Mouse (Mus musculus) stomach, embryonic 14.5 days (tissue): ENCODE data around the gene Usp38. TPM values are rescaled to one million over a fixed set of nuclear protein-coding genes. Genes with fewer than 3 reads are reported as not detected.

Experiments
- ATAC-seq: fragments of 200-750 bp; cut with Nextera tagmentation; 2 replicates; pipeline ENCODE4 v1.8.0; 2017; ENCODE audit warnings: low read depth, moderate TSS enrichment; ENCODE audit not compliant: insufficient number of reproducible peaks, insufficient read depth, low FRiP score
- H3K27ac ChIP-seq: fragments of 300-500 bp; sonication (generic); 2 replicates; pipeline ENCODE4 v1.5.1; 2014; ENCODE audit warnings: mild to moderate bottlenecking, low read length, moderate library complexity, mixed read lengths
- H3K27me3 ChIP-seq: fragments of 300-500 bp; sonication (generic); 2 replicates; pipeline ENCODE4 v1.6.1; 2014; ENCODE audit warnings: low read length, control low read depth, mixed read lengths; ENCODE audit not compliant: control insufficient read depth, insufficient read depth
- H3K36me3 ChIP-seq: fragments of 300-500 bp; sonication (generic); 2 replicates; pipeline ENCODE4 v1.6.1; 2014; ENCODE audit warnings: mild to moderate bottlenecking, control low read depth, low read length, moderate library complexity, mixed read lengths; ENCODE audit not compliant: control insufficient read depth, insufficient read depth
- H3K4me1 ChIP-seq: fragments of 300-500 bp; sonication (generic); 2 replicates; pipeline ENCODE4 v1.6.1; 2014; ENCODE audit warnings: low read length, control low read depth, mixed read lengths; ENCODE audit not compliant: control insufficient read depth, insufficient read depth
- H3K4me2 ChIP-seq: fragments of 300-500 bp; sonication (generic); replicated peaks from 2 replicates; pipeline ENCODE4 v1.6.1; 2014; ENCODE audit warnings: low read depth, low read length, control low read depth
- H3K4me3 ChIP-seq: fragments of 300-500 bp; sonication (generic); 2 replicates; pipeline ENCODE4 v1.5.1; 2014; ENCODE audit warnings: low read depth, low read length, control low read depth
- H3K9ac ChIP-seq: fragments of 300-500 bp; sonication (generic); replicated peaks from 2 replicates; pipeline ENCODE4 v1.6.1; 2014; ENCODE audit warnings: low read depth, mild to moderate bottlenecking, control low read depth, low read length, moderate library complexity, mixed read lengths
- H3K9me3 ChIP-seq: fragments of 300-500 bp; sonication (generic); 2 replicates; pipeline ENCODE4 v1.6.1; 2016; ENCODE audit warnings: low read depth, low read length, control low read depth; ENCODE audit not compliant: control insufficient read depth
- WGBS: fragments of 180-500 bp; shearing (Covaris S2); extraction: QIAGEN DNeasy Blood & Tissue Kit; methylation state at CpG from one replicate; pipeline ENCODE4 v1.1.7; 2014; 5-methylcytosine and 5-hydroxymethylcytosine counted together
- polyA plus RNA-seq: library from polyadenylated mRNA; unstranded; fragments of >200 nt; fragmentation: Nextera tagmentation; extraction: Ambion mirVana; gene quantifications from 2 replicates; pipeline ENCODE4 v1.2.1, GENCODE M21; 2014

Usp38 gene
- polyA plus RNA-seq, 1 experiment from 2014 or later: 22.8 TPM

DNA sequence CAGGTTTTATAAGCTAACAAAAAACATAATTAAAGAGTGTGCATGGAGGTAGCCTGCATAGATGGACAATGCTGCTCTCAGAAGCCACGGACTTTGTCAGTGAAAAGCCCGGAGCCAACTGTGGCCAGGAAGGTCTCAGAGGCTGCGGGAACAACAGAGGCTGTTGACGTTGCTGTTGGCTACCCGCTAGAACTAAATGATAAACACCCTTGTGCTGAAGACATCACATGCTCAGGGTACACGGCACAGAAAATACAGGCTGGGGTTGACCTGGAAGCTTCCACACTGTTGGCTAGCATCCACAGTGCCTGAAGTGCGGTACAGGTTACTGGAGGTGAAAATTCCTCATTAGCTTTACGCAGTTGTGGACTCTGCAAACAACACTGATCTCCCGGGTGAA, 43.6 kb downstream of the Usp38 start:
- Histone ChIP-seq H3K27me3 (no peaks in the 10 kb centered on the region), H3K4me1 (no peaks in the 10 kb centered on the region), H3K9me3 (no peaks in the 10 kb centered on the region), H3K36me3 (no peaks in the 10 kb centered on the region), H3K27ac (no peak overlapping the region), H3K4me2 (no peak overlapping the region), H3K9ac (no peak overlapping the region), H3K4me3 (no peak overlapping the region)
- ATAC-seq: no peak
- WGBS: 83% methylated on average over 8 of the region's 9 CpGs

DNA sequence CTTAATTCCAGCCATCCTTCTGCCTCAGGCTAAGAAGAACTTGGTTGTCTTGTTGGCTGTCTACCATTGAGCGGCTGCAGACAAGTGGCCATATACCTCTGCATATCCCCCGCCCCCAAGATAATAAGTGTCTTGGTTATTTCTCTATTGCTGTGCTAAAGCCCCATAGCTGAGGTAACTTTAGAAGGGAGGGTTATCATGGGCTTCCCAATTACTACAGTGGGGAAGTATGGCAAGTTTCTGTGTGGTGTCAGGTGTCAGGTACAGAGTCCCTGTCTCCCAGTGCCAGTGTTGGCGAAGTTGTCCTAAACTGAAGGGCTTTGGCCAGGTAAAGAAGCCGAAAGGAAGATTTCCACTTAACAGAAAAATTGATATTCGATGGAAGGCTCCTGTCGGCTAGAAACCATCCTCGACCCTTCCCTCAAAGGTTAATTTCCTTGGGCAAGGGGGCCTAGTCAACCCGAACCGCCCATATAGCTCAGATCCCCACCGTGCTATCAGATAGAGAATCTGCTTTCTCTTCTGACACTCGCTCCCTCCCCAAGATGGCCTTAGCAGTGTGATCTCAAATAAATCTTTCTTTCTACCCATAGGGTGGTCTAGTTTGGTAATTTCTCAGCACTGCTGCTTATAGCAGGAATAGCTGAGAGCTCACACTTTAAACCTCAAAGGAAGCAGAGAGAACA, 44.6 kb downstream of the Usp38 start:
- ATAC-seq: no peak
- 80% methylated on average over 11 of the region's 11 CpGs for WGBS
- no peak overlapping the region for H3K4me2 ChIP-seq

DNA sequence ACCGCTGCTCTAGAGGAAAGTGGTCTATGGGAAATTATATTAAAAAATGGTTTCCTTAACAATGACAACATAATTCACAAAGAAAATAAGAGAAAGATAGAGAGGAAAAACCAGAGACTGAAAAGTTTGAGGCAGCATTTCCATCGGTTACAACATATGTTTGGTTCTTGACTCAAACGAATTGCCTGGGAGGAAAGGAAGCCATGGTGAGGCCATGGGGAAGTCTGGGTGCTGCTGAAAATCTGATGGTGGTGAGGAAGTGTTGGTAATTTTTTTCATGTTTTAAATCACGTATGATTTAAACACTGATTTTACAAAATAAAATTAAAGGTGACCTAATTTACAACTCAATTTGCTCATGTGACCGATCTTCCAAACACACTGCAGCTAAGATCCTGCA, 45.3 kb downstream of the Usp38 start:
- H3K4me2 ChIP-seq: no peak overlapping the region
- no peak overlapping the region for H3K27ac ChIP-seq
- H3K9me3 ChIP-seq: no peaks in the 10 kb centered on the region
- H3K27me3 ChIP-seq: no peaks in the 10 kb centered on the region
- 87% methylated on average over 5 of the region's 5 CpGs for WGBS
- H3K9ac ChIP-seq: no peak overlapping the region
- no peak overlapping the region for H3K4me3 ChIP-seq
- no peak for ATAC-seq
- no peaks in the 10 kb centered on the region for H3K4me1 ChIP-seq
- H3K36me3 ChIP-seq: no peaks in the 10 kb centered on the region

More for the DNA sequence above, 44.6 kb downstream of the Usp38 start:
- H3K4me1 ChIP-seq: no peaks in the 10 kb centered on the region
- H3K4me3 ChIP-seq: no peak overlapping the region
- no peaks in the 10 kb centered on the region for H3K36me3 ChIP-seq
- no peak overlapping the region for H3K9ac ChIP-seq
- no peaks in the 10 kb centered on the region for H3K27me3 ChIP-seq
- no peaks in the 10 kb centered on the region for H3K9me3 ChIP-seq
- no peak overlapping the region for H3K27ac ChIP-seq

DNA sequence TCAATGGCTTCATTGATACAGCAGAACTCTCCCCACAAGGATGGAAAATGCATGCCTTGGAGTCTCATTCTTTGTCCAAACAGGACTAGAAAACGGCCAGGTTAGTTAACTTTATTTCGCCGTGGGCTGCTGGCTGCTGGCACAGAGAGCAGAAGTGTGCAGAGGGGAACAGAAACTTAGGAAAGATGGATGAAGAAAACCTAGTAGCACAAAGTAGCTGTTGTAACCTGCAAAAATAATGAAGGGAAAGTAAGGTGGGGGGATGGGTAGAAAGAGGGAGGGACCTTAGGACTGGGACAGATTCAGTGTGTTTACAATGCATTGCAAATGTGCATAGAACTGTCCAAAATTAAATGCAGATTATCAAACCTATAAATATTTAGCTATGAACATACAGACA, 51.6 kb downstream of the Usp38 start:
- H3K27me3 ChIP-seq: no peaks in the 10 kb centered on the region
- H3K4me1 ChIP-seq: no peaks in the 10 kb centered on the region; the same call in 1 of the 2 replicates
- H3K4me3 ChIP-seq: no peak overlapping the region
- no peaks in the 10 kb centered on the region for H3K9me3 ChIP-seq
- H3K9ac ChIP-seq: no peak overlapping the region
- no peaks in the 10 kb centered on the region for H3K36me3 ChIP-seq
- ATAC-seq: no peak
- WGBS: 87% methylated on average over 3 of the region's 3 CpGs
- no peak overlapping the region for H3K4me2 ChIP-seq
- H3K27ac ChIP-seq: no peak overlapping the region

DNA sequence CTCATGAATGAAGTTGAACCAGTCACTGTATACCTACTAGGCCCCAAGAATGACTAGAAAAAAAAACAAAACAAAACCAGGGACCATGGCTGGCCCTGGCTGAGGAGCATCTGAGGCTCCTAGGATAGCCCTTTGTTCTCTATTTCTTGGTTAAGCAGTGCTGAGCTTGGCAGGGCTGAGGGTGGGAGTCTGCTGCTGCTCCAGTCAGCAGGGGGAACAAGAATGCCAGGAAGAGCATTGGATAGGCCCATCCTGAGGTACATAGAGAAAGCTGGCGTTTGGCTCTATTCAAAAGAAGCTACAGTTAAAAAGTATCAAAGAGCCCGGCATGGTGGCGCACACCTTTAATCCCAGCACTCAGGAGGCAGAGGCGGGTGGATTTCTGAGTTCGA, 52.1 kb downstream of the Usp38 start:
- Histone ChIP-seq H3K4me1 (no peaks in the 10 kb centered on the region; the same call in 1 of the 2 replicates), H3K4me2 (no peak overlapping the region), H3K36me3 (no peaks in the 10 kb centered on the region), H3K27me3 (no peaks in the 10 kb centered on the region), H3K9ac (no peak overlapping the region), H3K27ac (no peak overlapping the region), H3K9me3 (no peaks in the 10 kb centered on the region), H3K4me3 (no peak overlapping the region)
- no peak for ATAC-seq
- WGBS: 95% methylated on average over 5 of the region's 5 CpGs

DNA sequence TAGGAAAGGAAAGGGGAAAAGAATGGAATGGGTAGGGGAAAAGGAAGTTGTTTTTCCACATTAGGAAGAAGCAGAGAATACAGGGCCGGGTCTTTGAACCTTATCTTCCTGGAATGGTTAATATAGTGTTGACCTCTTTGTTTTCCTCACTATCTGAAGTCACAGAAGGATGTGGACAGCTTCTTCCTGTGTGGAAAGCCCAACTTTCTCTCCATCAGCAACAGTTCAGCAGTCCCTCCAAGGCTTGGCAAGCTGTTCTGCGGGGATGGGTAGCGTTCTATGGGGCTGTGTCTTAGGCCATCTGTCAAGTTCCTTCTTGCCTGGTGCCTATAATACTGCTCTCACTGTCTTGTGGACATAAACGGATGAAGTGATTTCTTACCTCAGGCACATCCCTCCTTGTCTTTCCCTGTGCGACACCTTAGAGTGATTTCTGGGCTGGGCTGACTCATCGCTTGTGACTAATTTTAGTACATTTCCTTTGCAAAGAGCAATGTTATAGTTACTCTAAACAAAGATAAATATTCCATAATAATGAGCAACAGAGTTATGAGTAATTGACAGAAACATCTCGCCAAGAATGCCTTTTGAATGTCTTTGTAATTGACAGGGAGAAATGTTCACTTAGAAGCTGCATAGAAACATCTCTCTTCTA, 52.7 kb downstream of the Usp38 start:
- Histone ChIP-seq H3K27ac (no peak overlapping the region), H3K27me3 (no peaks in the 10 kb centered on the region), H3K4me1 (no peaks in the 10 kb centered on the region; the same call in 1 of the 2 replicates), H3K9ac (no peak overlapping the region), H3K4me2 (no peak overlapping the region), H3K9me3 (no peaks in the 10 kb centered on the region), H3K36me3 (no peaks in the 10 kb centered on the region), H3K4me3 (no peak overlapping the region)
- WGBS: 65% methylated on average over 7 of the region's 7 CpGs
- ATAC-seq: no peak

DNA sequence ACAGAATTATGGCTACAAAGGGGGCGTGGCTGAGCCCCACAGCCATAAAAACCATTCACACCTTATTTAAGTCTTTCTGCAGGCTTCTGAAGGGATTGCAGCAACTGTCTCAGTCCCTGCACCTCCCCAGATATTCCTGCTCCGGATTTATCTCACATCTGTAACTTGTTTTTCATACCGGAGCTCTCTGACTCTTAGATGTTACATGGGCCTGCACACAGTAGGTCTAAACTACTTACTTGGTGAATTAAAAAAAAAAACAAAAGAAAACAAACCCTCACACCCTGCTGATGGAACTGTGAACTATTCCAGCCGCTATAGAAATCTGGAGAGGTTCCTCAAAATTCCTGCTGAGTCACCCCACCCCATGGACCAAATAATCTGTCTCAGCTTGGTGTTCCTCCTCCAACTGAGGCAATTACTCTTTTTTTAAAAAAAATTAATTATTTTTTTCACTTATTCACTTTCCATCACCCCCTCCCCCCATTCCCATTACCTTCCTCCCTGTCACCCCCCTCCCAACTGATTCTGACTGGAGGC, 53.6 kb downstream of the Usp38 start:
- no peak overlapping the region for H3K4me3 ChIP-seq
- ATAC-seq: no peak
- H3K27me3 ChIP-seq: no peaks in the 10 kb centered on the region
- H3K4me2 ChIP-seq: no peak overlapping the region
- WGBS: 74% methylated on average over 4 of the region's 4 CpGs
- no peaks in the 10 kb centered on the region for H3K36me3 ChIP-seq
- H3K9me3 ChIP-seq: no peaks in the 10 kb centered on the region
- H3K4me1 ChIP-seq: no peaks in the 10 kb centered on the region; the same call in 1 of the 2 replicates
- no peak overlapping the region for H3K27ac ChIP-seq
- no peak overlapping the region for H3K9ac ChIP-seq

DNA sequence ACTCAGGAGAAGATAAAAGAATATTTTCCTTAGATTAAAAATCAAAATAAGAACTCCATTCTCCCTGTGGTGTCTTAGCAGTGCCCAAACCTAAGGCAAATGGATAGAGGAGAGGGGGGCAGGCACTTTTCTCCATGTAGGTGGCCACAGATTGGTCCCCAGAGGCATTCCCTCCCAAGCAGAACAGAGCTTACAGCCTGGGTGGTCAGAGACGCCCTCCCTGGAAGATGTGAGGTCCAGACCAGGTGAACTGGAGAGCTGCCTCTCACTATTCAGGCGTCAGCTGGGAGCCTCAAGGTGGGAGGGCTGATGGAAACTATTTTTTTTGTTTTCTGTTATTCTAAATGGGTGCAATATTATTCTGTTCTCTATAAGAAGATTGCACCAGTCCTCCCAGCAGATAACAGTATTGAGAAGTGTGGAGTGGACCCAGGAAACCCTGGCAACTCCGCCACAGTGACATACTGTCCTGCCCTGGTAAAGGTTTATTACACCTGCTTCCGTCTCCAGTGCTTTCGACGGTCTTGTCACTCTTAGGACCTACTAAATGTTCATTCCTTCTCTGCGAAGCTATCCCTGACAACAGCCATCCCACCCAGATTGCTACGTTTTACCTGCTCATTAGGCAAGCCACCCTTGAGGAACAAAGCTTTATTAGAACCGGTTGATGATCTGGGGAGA, 55.0 kb downstream of the Usp38 start:
- 67% methylated on average over 9 of the region's 9 CpGs for WGBS
- H3K4me2 ChIP-seq: no peak overlapping the region
- no peak overlapping the region for H3K9ac ChIP-seq
- no peaks in the 10 kb centered on the region for H3K27me3 ChIP-seq
- H3K36me3 ChIP-seq: no peaks in the 10 kb centered on the region
- no peak for ATAC-seq
- no peak overlapping the region for H3K4me3 ChIP-seq
- no peaks in the 10 kb centered on the region; the same call in 1 of the 2 replicates for H3K4me1 ChIP-seq
- no peak overlapping the region for H3K27ac ChIP-seq
- no peaks in the 10 kb centered on the region for H3K9me3 ChIP-seq
